Mouse (Mus musculus): ENCODE measurements at regions not wholly inside any gene's neighbourhood (a gene's known extent, or its start where the extent isn't known, plus 50 kb on each side); places are given as distances from the start of the nearest gene placed in this dataset.
"Not testable (repeated sequence)": the region's sequence is repeated elsewhere in the genome, so short reads cannot be mapped to it uniquely, and the experiment has no call there.

DNA sequence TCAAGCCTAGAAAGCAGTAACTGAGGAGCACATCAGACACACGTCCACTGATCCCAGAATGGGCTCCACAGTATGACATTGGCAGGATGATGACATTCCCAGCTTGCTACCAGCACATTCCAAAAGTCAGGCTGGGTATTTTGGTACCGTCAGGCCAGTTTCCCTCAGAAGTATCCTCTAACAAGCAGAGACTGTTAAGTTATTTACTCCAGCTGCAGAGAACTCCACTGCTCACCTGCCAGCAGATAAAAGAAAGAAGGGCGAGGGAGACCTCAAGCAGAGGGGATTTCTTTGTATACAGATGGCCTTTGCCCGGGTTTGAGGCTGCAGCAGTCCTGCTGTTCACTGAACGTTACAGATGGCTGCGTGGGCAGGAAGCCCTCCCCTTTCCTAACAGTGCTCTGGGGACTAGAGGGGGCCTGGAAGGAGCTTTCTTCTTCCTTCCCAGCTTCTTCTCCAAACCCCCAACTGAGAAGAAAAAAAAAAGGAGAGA, 175.2 kb upstream of the Meox2 start:
- DNase-seq (ENCODE audit: low read depth, low spot score): peak; percentile 54

DNA sequence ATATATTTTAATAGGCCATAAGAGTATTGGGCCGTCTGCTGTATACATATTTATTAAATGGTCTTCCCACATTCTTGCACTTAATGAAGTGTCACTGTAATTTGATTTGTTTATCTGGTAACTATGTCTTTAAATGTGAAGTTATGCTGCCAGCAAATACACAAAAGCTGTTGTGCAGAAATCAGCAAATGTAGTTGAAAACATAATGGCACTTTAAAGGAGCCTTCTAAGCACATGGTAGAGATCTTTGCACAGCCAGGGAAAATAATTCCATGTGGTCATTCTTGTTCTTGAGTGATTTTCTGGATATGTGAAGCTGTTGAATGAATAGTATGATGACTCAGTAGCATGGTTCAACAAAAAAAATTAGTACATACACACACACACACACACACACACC, 164.4 kb upstream of the Meox2 start:
- DNase-seq (ENCODE audit: low read depth, low spot score): no peak

DNA sequence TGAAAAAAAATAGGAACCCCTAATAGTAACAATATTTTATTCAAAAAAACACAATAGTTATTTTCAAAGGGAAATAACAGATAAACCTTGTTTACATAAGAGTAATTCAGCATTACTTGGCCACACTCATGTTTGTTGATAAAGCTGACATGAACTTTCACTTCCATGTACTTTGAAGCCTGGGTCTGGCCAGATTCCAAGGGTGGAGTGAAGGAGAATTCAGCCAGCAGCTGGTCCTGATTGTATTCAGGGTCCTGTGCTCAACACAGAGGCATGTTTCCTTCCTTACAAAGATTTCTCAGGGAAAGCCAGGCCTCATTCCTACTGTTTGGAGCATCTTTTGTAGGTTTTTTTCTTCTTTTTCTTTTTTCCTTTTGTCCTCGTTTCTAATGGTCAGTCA, 162.4 kb upstream of the Meox2 start:
- DNase-seq (ENCODE audit: low read depth, low spot score): no peak

DNA sequence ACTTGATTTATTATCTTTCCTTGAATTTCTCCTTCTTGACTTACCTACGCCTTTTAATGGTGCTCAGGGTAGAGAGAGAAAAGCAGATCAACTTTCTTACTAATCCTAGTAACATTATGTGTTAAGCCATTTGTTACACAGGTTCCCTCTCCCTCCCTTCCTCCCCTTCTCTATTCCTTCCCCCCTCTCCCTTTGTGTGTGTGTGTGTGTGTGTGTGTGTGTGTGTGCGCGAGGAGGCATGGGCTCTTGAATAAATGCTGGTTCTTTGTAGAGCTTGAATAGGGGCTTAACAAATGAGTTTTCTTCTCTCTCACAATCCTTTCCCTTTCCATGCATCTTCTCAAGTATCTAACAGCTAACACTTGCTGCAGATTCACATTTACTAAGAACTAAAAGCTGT, 160.4 kb upstream of the Meox2 start:
- no peak for DNase-seq (ENCODE audit: low read depth, low spot score)

DNA sequence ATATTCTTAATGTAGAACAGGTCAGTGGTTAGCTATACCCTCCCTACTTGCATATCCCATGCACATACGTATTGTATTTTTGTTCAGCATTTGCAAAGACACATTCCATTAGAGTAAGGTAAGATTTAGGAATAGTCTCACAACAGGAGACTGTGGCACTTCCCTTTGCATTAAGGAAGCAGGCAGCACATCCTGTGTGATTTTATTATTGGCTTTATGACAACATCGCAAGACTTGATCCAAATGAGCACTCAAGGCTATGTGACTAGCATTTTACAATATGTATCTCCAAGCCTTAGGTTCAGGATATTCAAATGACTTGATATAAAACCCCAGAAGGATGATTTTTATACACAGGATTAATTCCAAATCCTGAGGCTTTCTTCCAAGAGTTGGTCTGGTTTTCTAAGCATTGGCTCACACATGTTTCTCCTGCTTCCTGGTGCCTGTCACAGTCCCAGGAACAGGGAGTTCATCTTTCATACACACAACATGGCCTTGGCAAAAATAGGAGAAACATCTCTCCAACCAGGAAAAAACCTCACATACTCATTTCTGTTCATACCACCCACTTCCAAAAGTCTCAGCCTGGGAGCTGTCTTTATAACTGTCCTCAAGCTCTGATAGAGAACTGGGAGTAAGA, 159.1 kb upstream of the Meox2 start:
- no peak for DNase-seq (ENCODE audit: low read depth, low spot score)

DNA sequence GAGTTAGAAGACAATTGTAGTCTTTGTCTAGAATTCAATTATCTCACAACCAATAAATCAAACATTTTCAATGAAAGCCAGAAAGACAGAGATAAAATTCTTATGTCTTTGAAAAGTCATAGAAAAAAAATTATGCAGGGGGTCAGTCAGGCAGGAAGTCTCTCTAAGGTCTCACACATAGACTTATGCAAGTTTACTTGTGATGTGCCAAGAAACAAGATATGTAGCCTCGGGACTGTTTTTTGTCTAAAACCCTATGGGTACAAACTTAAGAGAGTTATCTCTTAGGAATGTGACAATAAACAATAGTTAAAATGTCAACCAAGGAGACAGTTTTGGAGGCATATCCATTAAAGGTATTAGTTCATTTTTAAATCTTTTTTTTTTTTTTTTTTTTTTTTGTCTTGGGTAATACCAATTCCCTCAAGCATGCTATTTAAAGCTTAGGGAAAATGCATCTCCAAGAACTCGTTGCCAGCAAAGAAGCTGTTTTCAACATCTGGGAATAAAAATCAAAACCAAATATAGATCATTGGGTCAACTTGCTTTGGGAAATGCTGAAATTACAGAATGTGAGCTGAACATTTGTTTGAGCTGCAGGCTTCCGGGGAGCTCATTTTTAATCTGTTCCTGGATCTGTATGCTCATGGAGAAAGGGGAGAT, 133.8 kb upstream of the Meox2 start:
- no peak for DNase-seq (ENCODE audit: low read depth, low spot score)

DNA sequence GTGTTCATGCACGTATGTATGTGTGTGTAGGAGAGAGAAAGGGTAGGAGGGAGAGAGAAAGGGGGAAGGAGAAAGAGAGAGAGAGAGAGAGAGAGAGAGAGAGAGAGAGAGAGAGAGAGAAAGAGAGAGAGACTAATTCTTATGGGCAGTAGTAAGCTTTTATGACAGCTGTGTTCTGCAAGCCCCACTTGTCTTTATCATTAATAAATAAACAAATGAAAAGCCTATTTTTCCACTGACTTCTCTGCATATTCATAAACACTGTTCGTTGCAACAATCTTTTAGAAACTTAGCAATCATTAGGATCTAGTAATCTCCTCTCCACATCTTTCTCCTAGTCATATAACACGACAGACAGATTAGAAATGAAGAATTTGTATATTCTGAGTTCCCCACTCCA, 131.2 kb upstream of the Meox2 start:
- no peak for DNase-seq (ENCODE audit: low read depth, low spot score)

DNA sequence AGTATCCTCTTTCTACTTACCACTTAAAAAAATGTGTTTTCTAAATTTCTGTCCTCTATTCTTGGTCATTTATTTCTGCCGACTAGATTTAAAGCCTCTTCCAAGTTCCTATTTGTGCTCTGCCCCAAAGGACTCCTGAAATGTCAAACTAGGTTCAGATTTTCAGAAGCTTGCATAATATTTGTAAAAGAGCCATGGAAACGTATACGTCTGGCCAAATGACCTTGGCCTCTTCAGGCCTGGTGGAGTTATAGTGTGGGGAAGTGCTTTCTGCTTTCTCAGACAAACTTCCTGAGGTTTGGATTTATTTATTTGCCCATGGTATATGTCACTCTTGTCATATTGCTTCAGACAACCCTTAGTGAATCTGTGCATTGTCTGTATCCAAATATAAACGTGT, 117.2 kb upstream of the Meox2 start:
- no peak for DNase-seq (ENCODE audit: low read depth, low spot score)

DNA sequence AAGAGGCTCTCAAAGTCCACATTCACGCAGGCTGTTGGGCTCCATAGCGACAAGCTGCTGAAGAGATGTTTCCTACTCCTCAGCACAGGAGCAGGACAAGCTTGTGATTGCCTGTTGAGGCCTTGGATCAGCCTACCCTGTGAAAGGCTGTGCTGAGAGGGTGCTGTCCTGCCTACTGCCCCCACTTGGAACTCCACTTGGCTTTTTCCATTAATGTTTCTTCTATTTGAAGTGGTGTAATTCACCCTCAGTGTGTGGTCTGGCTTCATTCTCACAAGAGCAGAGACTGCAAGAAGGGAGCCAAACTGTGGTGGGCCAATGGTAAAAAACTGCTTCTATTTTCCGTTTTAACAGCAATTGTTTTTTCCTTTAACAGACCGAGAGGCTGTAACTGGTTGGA, 116.4 kb upstream of the Meox2 start:
- no peak for DNase-seq (ENCODE audit: low read depth, low spot score)

DNA sequence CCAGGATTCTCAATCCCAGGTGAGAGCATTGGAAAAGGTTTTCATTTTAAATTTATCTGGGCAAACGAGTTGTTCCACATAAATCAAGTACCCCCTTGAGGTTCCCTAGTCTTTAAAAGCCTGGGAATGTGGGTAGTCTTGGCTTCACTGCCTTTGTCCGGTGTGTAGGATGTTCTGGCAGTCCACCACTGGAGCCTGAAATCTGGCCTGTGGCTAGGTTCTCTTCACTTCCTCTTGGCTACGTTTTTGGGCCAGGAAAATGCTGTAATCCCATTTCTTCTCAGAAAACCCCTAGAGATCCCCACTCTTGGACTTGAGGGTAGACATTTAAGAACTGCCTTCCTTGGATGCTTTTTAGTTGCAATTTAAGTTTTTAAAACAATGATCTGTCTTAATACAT, 106.9 kb upstream of the Meox2 start:
- no peak for DNase-seq (ENCODE audit: low read depth, low spot score)

DNA sequence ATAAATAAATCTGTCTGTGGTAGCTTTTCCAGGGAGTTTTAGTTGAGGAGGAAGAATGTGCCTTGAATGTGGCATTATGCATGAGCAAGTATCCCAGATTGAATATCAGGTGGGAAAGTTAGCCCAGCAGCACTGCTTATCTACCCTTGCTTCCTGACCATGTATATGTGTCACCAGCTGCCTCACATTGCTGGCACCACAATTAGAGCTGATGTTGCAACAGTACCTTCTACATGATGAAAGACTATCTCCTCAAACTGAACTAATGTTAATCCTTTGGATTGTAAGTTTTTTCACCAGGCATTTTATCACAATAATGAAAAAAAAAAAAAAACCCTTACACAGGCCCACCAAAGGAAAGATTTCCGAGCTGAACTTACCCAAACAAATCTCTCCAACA, 103.1 kb upstream of the Meox2 start:
- no peak for DNase-seq (ENCODE audit: low read depth, low spot score)

DNA sequence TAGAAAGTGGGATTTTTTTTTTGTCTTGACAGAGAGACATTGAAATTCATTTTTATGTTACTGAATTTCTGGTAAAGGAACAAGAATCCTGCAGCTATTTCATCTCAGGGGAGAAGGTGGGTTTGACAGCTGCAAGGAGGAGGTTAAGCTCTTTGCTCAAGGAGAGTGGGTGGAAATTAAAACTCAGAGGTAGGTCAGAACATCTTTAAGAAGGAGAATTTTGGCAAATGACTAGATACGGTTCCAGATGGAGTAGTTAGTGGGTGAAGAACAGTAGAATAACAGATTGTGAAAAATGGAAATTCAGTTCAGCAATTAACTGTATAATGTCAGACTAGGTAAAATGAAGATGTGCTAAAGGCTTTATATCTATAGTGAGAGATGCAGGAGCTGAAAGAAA, 98.0 kb upstream of the Meox2 start:
- no peak for DNase-seq (ENCODE audit: low read depth, low spot score)

DNA sequence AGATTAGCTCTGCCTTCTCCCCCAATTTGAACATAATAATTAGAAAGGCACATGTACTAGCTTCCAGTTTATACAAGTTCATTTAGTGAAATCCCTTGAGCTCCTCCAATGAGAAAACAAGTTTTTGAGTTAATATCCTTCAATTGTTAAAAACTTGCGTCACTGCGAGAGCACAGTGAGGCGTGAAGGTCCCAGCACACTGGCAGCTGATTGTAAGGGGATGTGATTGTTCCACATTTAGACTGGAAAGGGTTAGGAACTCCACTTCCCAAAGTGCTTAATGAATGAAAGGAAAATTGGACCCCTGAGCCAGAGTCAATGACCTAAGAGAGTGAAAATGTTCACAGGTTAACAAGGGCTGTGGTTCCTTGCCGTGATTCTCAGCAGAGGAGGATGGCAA, 93.9 kb upstream of the Meox2 start:
- DNase-seq (ENCODE audit: low read depth, low spot score): no peak

DNA sequence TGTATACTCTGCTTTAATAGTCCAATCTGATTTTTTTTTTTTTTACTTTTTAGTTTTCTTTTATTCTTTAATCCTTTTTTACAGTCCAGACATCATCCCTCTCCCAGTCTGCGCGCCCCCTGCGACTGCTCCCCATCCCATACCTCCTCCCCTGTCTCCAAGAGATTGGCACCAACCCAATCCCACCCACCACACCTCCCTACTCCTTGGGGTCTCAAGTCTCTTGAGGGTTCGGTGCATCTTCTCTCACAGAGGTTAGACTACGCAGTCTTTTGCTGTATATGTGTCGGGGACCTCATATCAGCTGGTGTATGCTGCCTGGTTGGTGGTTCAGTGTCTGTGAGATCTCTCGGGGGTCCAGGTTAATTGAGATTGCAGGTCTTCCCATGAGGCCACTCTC, 93.4 kb upstream of the Meox2 start:
- DNase-seq (ENCODE audit: low read depth, low spot score): not testable (repeated sequence)

DNA sequence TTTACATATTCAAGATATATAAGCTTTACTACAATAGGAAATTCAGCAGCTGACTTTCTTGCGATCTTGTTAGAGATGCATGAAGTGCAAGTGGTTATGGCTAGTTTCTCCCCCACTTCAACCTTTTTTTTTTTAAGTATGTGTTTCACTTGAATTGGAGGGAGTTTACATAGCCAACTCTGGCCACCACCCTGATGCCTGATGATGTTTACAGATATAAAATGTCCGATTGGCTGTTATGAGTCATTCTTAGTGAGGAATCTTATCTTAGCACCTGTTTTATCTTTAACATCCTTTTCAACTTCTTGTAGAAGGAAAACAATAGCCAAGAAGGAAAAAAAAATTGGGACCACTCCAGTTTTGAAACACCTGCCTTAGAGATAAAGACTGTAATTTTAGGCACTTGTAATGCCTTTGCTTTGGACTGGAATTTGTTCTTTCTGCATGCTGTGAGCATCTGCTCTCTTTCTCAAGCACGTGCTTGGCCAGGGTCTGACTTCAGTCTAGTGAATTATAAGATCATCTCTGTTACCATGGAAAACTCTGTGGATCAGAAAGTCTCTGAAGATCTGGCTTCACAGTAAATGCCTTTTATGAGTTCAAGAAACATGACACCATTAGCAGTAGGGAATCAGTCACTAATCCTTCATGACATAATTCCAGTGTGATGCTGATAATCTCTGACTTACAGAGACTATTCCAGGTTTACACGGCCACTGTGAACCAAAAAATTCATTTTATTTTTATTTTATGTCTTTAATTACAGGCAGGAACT, 92.7 kb upstream of the Meox2 start:
- no peak for DNase-seq (ENCODE audit: low read depth, low spot score)

DNA sequence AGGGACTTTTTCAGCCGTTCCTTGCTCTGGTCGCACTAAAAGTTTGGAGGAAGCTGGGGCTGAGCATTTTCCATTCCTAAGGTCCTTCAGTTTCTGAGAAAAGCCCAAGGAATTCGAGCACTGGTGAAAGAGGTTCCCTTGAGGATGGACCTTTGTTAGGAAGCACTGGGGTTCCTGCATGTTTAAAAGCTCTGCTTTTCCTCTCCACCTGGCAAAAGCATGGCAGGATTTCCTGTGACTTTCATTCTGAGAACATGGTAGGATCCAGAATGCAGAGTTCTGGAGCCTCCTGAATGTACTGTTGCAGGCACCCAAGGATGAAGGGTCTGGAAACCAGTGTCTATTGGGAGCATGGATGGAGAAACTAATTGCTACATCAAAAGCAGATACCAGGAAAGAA, 61.1 kb upstream of the Meox2 start:
- no peak for DNase-seq (ENCODE audit: low read depth, low spot score)

DNA sequence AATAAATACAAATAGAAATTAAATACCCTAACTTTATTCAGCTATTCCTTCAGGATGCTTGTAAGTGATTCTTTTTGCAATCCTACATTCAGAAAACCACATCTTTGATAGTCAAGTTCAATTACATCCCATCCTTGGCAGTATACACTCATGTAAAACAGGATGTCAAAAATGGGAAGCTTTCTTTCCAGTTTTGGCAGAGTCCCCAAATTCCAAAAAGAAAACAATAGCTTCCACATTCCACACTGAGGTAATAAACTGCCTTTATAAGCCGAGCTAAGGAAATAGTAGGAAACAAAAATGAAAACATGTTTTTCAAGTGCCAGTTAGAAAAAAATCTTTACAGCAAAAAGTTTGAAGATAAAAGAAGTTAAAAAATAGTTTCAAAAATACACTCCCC, 57.7 kb upstream of the Meox2 start:
- no peak for DNase-seq (ENCODE audit: low read depth, low spot score)

DNA sequence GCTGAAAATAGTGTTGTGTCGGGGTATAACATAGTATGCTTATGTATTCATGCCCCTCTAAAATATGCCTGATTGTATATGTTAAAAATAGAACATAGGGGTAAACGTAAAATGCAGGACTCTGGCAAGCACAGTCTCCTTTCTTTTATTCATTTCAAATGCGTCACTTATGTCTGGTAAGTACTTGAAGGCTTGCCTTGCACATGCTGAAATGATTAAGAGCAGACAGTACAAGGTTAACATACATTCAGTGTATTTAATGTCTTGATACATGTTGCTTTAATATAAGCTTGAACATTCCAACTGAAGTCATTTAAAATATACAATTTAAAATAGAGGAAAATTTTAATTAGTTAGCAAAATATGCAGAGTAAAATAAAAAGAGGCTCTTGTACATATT, 50.9 kb upstream of the Meox2 start:
- no peak for DNase-seq (ENCODE audit: low read depth, low spot score)

Measured in A20 (cell line).